Mouse (Mus musculus) spleen, adult 2 months (tissue): ENCODE results near the gene Adamts10.

Source experiments
- CTCF ChIP-seq: fragments of 200-500 bp; IDR thresholded peaks from 2 replicates; pipeline ENCODE4 v1.5.1; 2011; ENCODE audit warnings: mild to moderate bottlenecking, inconsistent platforms; ENCODE audit not compliant: insufficient read depth, insufficient read length, insufficient replicate concordance; ENCODE audit errors: extremely low read depth
- POLR2A ChIP-seq: fragments of 200-500 bp; IDR thresholded peaks from 2 replicates; pipeline ENCODE4 v1.6.1; 2011; ENCODE audit warnings: low read depth, low read length, inconsistent platforms

GRCm38 (mm10) chr17:33493065-33493464 is 30.9 kb upstream of the Adamts10 start:
- TF ChIP-seq CTCF = peak; percentile 64; the same call in 1 of the 2 replicates
- no peak for TF ChIP-seq POLR2A
